Mouse (Mus musculus) bone marrow, adult 2 months (tissue): ENCODE data around the gene Lrrtm4. TPM values are rescaled to one million over a fixed set of nuclear protein-coding genes. Genes with fewer than 3 reads are reported as not detected.

Source experiments
- H3K27ac ChIP-seq: fragments of 200-500 bp; 2 replicates; pipeline ENCODE4 v1.5.1; 2012; ENCODE audit warnings: low read depth, mild to moderate bottlenecking, control low read depth, inconsistent platforms, low read length; ENCODE audit not compliant: control insufficient read depth, poor library complexity, insufficient read depth
- H3K4me1 ChIP-seq: fragments of 200-500 bp; 2 replicates; pipeline ENCODE4 v1.6.1; 2011; ENCODE audit warnings: low read length; ENCODE audit not compliant: control insufficient read depth, insufficient read depth
- H3K4me3 ChIP-seq: fragments of 200-500 bp; replicated peaks from 2 replicates; pipeline ENCODE3; 2011; ENCODE audit warnings: mild to moderate bottlenecking, low read depth, low read length, control low read depth; ENCODE audit not compliant: control insufficient read depth
- CTCF ChIP-seq: fragments of 200-500 bp; IDR thresholded peaks from 2 replicates; pipeline ENCODE4 v1.5.1; 2011; ENCODE audit warnings: low read length, control low read depth; ENCODE audit not compliant: control insufficient read depth, insufficient read depth
- POLR2A ChIP-seq: fragments of 200-500 bp; IDR thresholded peaks from 2 replicates; pipeline ENCODE4 v1.6.1; 2011; ENCODE audit warnings: low read depth, mild to moderate bottlenecking, control low read depth, low read length, borderline replicate concordance; ENCODE audit not compliant: control insufficient read depth
- WGBS: fragments of 180-500 bp; shearing (Covaris S2); methylation state at CpG from one replicate; pipeline ENCODE4 v1.1.7; 2018; 5-methylcytosine and 5-hydroxymethylcytosine counted together
- polyA plus RNA-seq: library from polyadenylated mRNA; stranded (reverse); fragments of >200 nt; gene quantifications from 2 replicates; pipeline ENCODE4 v1.2.4, GENCODE M21; 2011; ENCODE audit warnings: low replicate concordance; ENCODE audit not compliant: missing spikeins, insufficient read depth, insufficient read length

Lrrtm4 gene
- polyA plus RNA-seq, 1 experiment: not detected

DNA sequence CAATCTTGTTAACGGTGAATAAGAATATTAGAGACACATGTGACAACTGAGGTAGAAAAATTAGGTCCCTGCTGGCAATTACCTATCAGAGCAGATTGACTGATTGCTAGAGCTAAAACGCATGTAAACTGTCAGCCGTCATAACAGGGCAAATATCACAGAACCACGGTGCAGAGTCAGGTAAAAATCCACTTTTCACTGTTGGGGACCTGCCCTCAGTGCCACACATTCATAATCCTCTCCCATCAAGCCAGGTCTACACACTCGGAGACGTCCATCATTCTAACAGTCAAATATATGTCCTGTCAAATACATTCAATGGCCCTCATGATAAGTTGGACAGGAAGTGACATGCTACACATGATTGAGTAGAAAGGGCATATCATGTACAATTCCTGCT is 826.6 kb downstream of the Lrrtm4 start:
- Histone ChIP-seq H3K27ac (no peak overlapping the region), H3K4me1 (no peaks in the 10 kb centered on the region), H3K4me3 (no peak overlapping the region)
- TF ChIP-seq POLR2A (no peak), CTCF (no peak)
- WGBS: 67% methylated on average over 6 of the region's 6 CpGs

- WGBS: 79% methylated on average over 13 of the region's 13 CpGs
- Histone ChIP-seq H3K27ac (no peak overlapping the region), H3K4me1 (no peaks in the 10 kb centered on the region), H3K4me3 (no peak overlapping the region)
- TF ChIP-seq POLR2A (no peak), CTCF (no peak)
Observed at GRCm38 (mm10) chr6:80856910-80857543, 838.4 kb downstream of the Lrrtm4 start.

Other genes with a start within 250 kb of the Lrrtm4 start
- 8.3 and 17.0 TPM in 2 replicates for gene Gm20594, start 201.0 kb upstream of the Lrrtm4 start, polyA plus RNA-seq